Mouse (Mus musculus): ENCODE results near the gene Cpsf4l.

- TF ChIP-seq CTCF (IDR thresholded peaks at IDR 0.05; ENCODE audit: extremely low read depth, insufficient read depth, low read length), result no peak
- no peak for TF ChIP-seq POLR2A (IDR thresholded peaks at IDR 0.05; ENCODE audit: extremely low read depth, insufficient read depth, low read length)
Observed at GRCm38 (mm10) chr11:113735151-113735550, 25.3 kb upstream of the Cpsf4l start.

Data from cortical plate, adult 2 months (tissue).